Mouse (Mus musculus): ENCODE data around the gene Serinc4. TPM values are rescaled to one million over a fixed set of nuclear protein-coding genes. Genes with fewer than 3 reads are reported as not detected.

Serinc4 gene
- polyA plus RNA-seq, 1 experiment from 2014 or later, result 0.46 TPM

DNA sequence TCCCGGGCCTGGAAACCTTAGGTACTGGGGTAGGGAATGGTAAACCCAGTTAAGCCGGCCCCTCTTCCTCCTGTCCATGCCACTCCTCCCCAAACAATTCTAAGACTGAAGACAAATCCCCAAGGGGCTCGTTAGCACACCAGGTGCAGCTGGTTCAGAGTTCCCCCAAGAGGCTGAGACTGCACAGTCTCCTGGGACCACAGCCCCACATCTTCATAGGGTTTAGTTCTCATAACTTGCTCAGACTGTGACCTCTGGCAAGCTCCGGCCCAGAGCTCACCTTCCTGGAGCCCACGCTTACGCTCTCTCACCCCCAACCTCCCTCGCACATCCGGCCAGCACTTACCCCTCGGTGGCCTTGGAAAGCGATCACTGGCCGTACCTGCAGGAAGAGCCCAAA, 14.8 kb downstream of the Serinc4 start:
- ATAC-seq (ENCODE audit: insufficient read depth, low FRiP score), result no peak
- H3K9ac ChIP-seq (ENCODE audit: low read length), result peak overlapping the region; percentile 60
- H3K4me3 ChIP-seq (replicated peaks; ENCODE audit: low read length), result peak overlapping the region; percentile 53
- peaks cover 16% of the 10 kb centered on the region for H3K36me3 ChIP-seq (ENCODE audit: control insufficient read depth, insufficient read depth, low read length)
- WGBS, result 7% methylated on average over 11 of the region's 11 CpGs
- peaks cover 11% of the 10 kb centered on the region for H3K4me1 ChIP-seq (ENCODE audit: control insufficient read depth, insufficient read depth, low read length)
- no peaks in the 10 kb centered on the region for H3K27me3 ChIP-seq (ENCODE audit: control insufficient read depth, insufficient read depth, low read length)
- peak overlapping the region; percentile 81 for H3K4me2 ChIP-seq (ENCODE audit: low read depth, low read length)
- no peaks in the 10 kb centered on the region for H3K9me3 ChIP-seq (replicated peaks; ENCODE audit: control insufficient read depth, low read length)
- no peak overlapping the region for H3K27ac ChIP-seq (ENCODE audit: low read length)

DNA sequence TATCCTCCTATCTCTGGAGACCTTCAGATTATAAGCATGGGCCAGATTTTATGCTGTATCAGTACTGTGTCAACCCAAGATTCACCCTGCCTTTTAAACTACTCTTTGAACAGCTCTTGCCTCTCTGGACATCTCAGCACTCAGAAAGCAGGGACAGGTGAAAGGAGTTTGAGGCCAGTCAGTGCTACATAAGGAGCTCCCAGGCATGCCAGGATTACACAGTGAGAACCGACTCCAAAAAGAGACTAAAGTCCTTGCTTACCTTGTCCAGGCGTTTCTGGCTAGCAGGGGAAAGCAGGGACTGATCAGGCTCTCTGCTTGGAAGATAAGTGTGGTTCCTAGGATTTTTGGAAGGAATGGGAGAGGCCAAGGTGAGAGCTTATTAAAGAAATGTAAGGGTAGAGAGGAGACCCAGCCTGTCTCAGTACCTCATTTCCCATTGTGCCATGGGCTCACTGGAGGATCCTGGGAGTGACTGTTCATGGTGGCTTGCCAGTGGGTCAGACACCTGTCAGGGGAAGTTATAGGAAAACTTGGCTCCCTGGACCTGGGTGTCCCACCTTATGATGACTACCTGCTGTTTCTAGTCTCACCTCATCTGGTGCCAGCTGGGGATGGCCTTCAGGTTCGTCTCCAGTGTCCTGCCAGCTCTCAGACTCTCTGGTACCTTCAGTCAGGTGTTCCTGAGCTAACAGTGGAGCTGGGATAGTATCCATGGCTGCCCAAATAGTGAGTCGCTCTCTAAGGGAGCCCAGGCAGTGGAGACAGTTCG, 15.6 kb downstream of the Serinc4 start:
- H3K4me2 ChIP-seq (ENCODE audit: low read depth, low read length), result no peak overlapping the region

DNA sequence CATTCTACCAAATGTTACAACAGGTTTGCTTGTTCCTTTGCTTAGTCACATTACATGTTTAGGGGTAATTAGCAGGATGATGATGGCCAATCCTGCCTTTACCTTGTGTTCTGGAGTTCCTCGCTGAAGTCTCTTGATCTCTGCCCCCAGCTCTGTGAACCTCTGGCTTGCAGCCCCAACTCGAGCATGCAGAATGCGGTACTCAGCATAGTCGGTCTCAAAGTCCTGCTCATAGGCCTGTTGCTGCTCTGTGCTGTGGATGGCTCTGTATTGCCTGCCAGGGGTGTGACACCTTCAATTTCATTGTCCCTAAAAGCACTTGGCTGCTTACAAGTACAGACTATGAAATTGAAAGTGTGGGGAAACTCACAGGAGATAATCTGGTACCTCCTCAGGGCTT, 16.8 kb downstream of the Serinc4 start:
- Histone ChIP-seq H3K36me3 (ENCODE audit: control insufficient read depth, insufficient read depth, low read length) (peaks cover 28% of the 10 kb centered on the region), H3K27me3 (ENCODE audit: control insufficient read depth, insufficient read depth, low read length) (no peaks in the 10 kb centered on the region), H3K9ac (ENCODE audit: low read length) (no peak overlapping the region), H3K4me1 (ENCODE audit: control insufficient read depth, insufficient read depth, low read length) (peaks cover 11% of the 10 kb centered on the region), H3K27ac (ENCODE audit: low read length) (no peak overlapping the region), H3K9me3 (replicated peaks; ENCODE audit: control insufficient read depth, low read length) (no peaks in the 10 kb centered on the region), H3K4me2 (ENCODE audit: low read depth, low read length) (no peak overlapping the region), H3K4me3 (replicated peaks; ENCODE audit: low read length) (no peak overlapping the region)
- no peak for ATAC-seq (ENCODE audit: insufficient read depth, low FRiP score)
- 75% methylated on average over 4 of the region's 4 CpGs for WGBS

More for the DNA sequence above, 15.6 kb downstream of the Serinc4 start:
- Histone ChIP-seq H3K4me3 (replicated peaks; ENCODE audit: low read length) (no peak overlapping the region), H3K27me3 (ENCODE audit: control insufficient read depth, insufficient read depth, low read length) (no peaks in the 10 kb centered on the region), H3K9ac (ENCODE audit: low read length) (no peak overlapping the region), H3K4me1 (ENCODE audit: control insufficient read depth, insufficient read depth, low read length) (peaks cover 11% of the 10 kb centered on the region), H3K36me3 (ENCODE audit: control insufficient read depth, insufficient read depth, low read length) (peaks cover 16% of the 10 kb centered on the region), H3K9me3 (replicated peaks; ENCODE audit: control insufficient read depth, low read length) (no peaks in the 10 kb centered on the region), H3K27ac (ENCODE audit: low read length) (no peak overlapping the region)
- WGBS, result 53% methylated on average over 5 of the region's 5 CpGs
- no peak for ATAC-seq (ENCODE audit: insufficient read depth, low FRiP score)

DNA sequence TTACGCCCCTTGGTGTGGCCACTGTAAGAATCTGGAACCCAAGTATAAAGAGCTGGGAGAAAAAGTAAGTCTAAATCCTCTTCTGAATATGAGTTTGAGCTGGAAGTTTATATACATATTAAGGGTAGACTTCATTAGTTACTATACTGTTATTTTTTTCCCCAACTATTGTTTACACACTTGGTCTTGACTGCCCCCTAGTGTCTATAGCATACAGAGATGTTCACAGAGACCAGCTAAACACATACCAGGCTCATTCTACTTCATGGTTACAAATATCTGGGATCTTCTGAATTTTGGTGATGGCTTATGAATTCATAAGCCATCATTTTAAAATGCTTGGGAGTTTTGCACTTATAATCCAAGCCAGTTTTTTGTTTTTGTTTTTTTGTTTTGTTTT, 21.7 kb downstream of the Serinc4 start:
- Histone ChIP-seq H3K27ac (ENCODE audit: low read length) (no peak overlapping the region), H3K4me2 (ENCODE audit: low read depth, low read length) (no peak overlapping the region), H3K9ac (ENCODE audit: low read length) (no peak overlapping the region), H3K4me3 (replicated peaks; ENCODE audit: low read length) (no peak overlapping the region), H3K27me3 (ENCODE audit: control insufficient read depth, insufficient read depth, low read length) (no peaks in the 10 kb centered on the region), H3K9me3 (replicated peaks; ENCODE audit: control insufficient read depth, low read length) (no peaks in the 10 kb centered on the region), H3K36me3 (ENCODE audit: control insufficient read depth, insufficient read depth, low read length) (peaks cover 53% of the 10 kb centered on the region), H3K4me1 (ENCODE audit: control insufficient read depth, insufficient read depth, low read length) (no peaks in the 10 kb centered on the region)
- ATAC-seq (ENCODE audit: insufficient read depth, low FRiP score), result no peak
- 100% methylated on average over 1 of the region's 1 CpGs for WGBS

DNA sequence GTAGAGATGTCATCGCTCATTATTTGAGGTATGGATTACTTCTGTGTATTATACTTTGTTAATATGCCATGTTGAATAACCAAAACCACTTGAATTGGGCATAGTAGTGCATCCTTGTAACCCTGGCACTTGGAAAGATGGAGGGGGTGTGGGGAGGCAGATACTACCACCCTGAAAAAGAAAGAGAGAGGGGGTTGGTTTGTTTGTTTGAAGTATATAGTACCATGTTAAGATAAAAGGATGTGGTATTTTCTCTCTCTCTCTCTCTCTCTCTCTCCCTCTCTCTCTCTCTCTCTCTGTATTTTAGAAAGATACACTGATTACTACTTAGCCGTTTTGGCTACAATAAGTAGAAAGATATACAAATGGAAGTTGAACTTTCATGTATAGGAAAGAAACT, 30.7 kb downstream of the Serinc4 start:
- no peaks in the 10 kb centered on the region for H3K27me3 ChIP-seq (ENCODE audit: control insufficient read depth, insufficient read depth, low read length)
- ATAC-seq (ENCODE audit: insufficient read depth, low FRiP score), result no peak
- WGBS, result 84% methylated on average over 2 of the region's 2 CpGs
- H3K27ac ChIP-seq (ENCODE audit: low read length), result no peak overlapping the region
- H3K4me3 ChIP-seq (replicated peaks; ENCODE audit: low read length), result no peak overlapping the region
- H3K9ac ChIP-seq (ENCODE audit: low read length), result no peak overlapping the region
- peaks cover 54% of the 10 kb centered on the region for H3K36me3 ChIP-seq (ENCODE audit: control insufficient read depth, insufficient read depth, low read length)
- no peak overlapping the region for H3K4me2 ChIP-seq (ENCODE audit: low read depth, low read length)
- no peaks in the 10 kb centered on the region for H3K9me3 ChIP-seq (replicated peaks; ENCODE audit: control insufficient read depth, low read length)
- no peaks in the 10 kb centered on the region for H3K4me1 ChIP-seq (ENCODE audit: control insufficient read depth, insufficient read depth, low read length)

DNA sequence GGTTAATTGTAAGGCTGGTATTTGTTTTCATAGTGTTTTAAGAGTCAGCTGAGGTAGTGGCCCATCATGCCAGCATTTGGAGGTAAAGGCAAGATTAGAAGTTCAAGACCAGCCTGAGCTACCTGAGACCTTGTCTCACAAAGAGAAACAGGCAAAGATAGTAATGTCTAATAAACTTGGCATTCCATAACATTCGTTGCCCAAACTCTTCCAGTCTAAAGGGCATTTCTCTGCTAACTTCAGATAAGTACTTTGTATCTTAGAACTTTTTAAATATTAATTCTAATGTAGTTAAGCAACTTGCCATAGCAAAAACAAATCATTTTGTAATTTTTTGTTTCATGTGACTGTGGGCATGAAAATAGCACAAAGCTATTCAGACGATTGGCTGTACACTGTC, 33.4 kb downstream of the Serinc4 start:
- no peak for ATAC-seq (ENCODE audit: insufficient read depth, low FRiP score)
- H3K4me3 ChIP-seq (replicated peaks; ENCODE audit: low read length), result no peak overlapping the region
- no peaks in the 10 kb centered on the region for H3K27me3 ChIP-seq (ENCODE audit: control insufficient read depth, insufficient read depth, low read length)
- H3K9me3 ChIP-seq (replicated peaks; ENCODE audit: control insufficient read depth, low read length), result no peaks in the 10 kb centered on the region
- no peak overlapping the region for H3K4me2 ChIP-seq (ENCODE audit: low read depth, low read length)
- H3K9ac ChIP-seq (ENCODE audit: low read length), result no peak overlapping the region
- peaks cover 11% of the 10 kb centered on the region; the same call in 1 of the 2 replicates for H3K4me1 ChIP-seq (ENCODE audit: control insufficient read depth, insufficient read depth, low read length)
- no peak overlapping the region for H3K27ac ChIP-seq (ENCODE audit: low read length)
- H3K36me3 ChIP-seq (ENCODE audit: control insufficient read depth, insufficient read depth, low read length), result peaks cover 39% of the 10 kb centered on the region
- 90% methylated on average over 2 of the region's 2 CpGs for WGBS

DNA sequence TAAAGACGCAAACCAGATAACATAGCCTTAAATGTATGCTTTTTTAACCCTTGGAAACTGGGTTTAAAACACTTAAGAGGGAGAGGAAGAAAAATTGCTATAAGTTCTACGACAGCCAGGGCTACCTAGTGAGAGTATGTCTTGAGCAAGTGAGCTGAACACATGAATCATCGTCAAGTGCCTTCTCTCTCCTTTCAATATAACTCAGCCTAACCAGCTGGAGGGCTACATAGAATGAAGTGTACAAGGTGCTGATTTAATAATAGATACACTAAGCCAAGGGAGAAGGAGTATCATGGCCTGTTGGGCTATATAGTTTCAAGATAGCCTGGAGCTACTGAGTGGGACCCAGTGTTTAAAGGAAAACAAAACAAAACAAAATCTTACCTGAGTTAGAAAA, 38.1 kb downstream of the Serinc4 start:
- no peak for ATAC-seq (ENCODE audit: insufficient read depth, low FRiP score)
- H3K27me3 ChIP-seq (ENCODE audit: control insufficient read depth, insufficient read depth, low read length), result no peaks in the 10 kb centered on the region
- H3K36me3 ChIP-seq (ENCODE audit: control insufficient read depth, insufficient read depth, low read length), result peaks cover 23% of the 10 kb centered on the region
- H3K4me1 ChIP-seq (ENCODE audit: control insufficient read depth, insufficient read depth, low read length), result peaks cover 30% of the 10 kb centered on the region
- no peaks in the 10 kb centered on the region for H3K9me3 ChIP-seq (replicated peaks; ENCODE audit: control insufficient read depth, low read length)
- no peak overlapping the region for H3K27ac ChIP-seq (ENCODE audit: low read length)
- no peak overlapping the region for H3K9ac ChIP-seq (ENCODE audit: low read length)
- no peak overlapping the region for H3K4me2 ChIP-seq (ENCODE audit: low read depth, low read length)
- WGBS, result 77% methylated on average over 3 of the region's 3 CpGs
- H3K4me3 ChIP-seq (replicated peaks; ENCODE audit: low read length), result no peak overlapping the region

DNA sequence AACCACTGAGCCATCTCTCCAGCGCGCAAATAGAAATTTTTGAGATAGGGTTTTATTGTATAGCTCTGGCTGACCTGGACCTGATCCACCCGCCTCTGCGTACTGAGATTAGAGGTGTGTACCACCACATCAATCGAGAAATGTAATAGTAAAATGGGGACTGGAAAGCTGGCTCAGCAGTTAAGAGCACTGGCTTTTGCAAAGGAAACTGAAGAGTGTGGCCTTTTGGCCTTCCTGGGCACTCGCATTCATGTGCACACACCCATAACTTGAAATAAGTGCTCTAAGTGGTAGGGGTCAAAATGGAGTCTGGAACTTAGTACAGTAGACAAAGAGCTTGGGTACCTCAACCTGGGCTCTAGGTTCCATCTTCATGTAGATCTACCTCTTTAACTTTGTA, 40.2 kb downstream of the Serinc4 start:
- no peak overlapping the region for H3K4me3 ChIP-seq (replicated peaks; ENCODE audit: low read length)
- H3K4me1 ChIP-seq (ENCODE audit: control insufficient read depth, insufficient read depth, low read length), result peaks cover 30% of the 10 kb centered on the region
- H3K9me3 ChIP-seq (replicated peaks; ENCODE audit: control insufficient read depth, low read length), result no peaks in the 10 kb centered on the region
- H3K27me3 ChIP-seq (ENCODE audit: control insufficient read depth, insufficient read depth, low read length), result no peaks in the 10 kb centered on the region
- 76% methylated on average over 6 of the region's 6 CpGs for WGBS
- H3K4me2 ChIP-seq (ENCODE audit: low read depth, low read length), result 0 out of 2 replicates have a peak overlapping the region, but pooled peaks have one; percentile 7
- H3K36me3 ChIP-seq (ENCODE audit: control insufficient read depth, insufficient read depth, low read length), result peaks cover 5% of the 10 kb centered on the region
- no peak for ATAC-seq (ENCODE audit: insufficient read depth, low FRiP score)
- H3K27ac ChIP-seq (ENCODE audit: low read length), result no peak overlapping the region
- no peak overlapping the region for H3K9ac ChIP-seq (ENCODE audit: low read length)

DNA sequence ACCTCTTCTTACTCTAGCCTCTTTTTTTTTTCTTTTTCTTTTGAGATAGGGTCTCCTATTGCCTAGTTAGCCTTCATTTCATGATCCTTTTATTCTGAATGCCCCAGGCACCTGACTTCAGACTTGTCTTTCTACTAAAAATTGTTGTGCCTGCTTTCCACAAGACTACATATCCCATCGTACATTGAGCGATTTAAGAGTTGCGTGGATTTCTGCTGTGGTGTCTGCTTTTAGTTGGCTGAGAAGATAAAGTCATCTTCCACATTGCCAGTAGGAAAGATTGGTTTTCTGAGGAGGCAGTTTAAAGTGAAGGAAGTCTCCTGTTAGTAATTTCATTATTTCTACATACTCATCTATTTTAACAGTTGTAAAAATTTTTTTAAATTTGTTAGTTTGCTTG, 41.0 kb downstream of the Serinc4 start:
- H3K4me3 ChIP-seq (replicated peaks; ENCODE audit: low read length), result peak overlapping the region; percentile 100
- WGBS, result 67% methylated on average over 3 of the region's 3 CpGs
- peaks cover 4% of the 10 kb centered on the region for H3K36me3 ChIP-seq (ENCODE audit: control insufficient read depth, insufficient read depth, low read length)
- no peaks in the 10 kb centered on the region for H3K9me3 ChIP-seq (replicated peaks; ENCODE audit: control insufficient read depth, low read length)
- H3K9ac ChIP-seq (ENCODE audit: low read length), result no peak overlapping the region
- ATAC-seq (ENCODE audit: insufficient read depth, low FRiP score), result no peak
- no peak overlapping the region for H3K27ac ChIP-seq (ENCODE audit: low read length)
- H3K27me3 ChIP-seq (ENCODE audit: control insufficient read depth, insufficient read depth, low read length), result no peaks in the 10 kb centered on the region
- peak overlapping the region; percentile 78 for H3K4me2 ChIP-seq (ENCODE audit: low read depth, low read length)
- peaks cover 30% of the 10 kb centered on the region for H3K4me1 ChIP-seq (ENCODE audit: control insufficient read depth, insufficient read depth, low read length)

Measured in stomach, embryonic 16.5 days (tissue).